Mouse (Mus musculus): ENCODE data around the gene Rfx8. TPM values are rescaled to one million over a fixed set of nuclear protein-coding genes. Genes with fewer than 3 reads are reported as not detected.

Rfx8 gene
- polyA plus RNA-seq, 1 experiment from 2014 or later = 0.20 TPM

DNA sequence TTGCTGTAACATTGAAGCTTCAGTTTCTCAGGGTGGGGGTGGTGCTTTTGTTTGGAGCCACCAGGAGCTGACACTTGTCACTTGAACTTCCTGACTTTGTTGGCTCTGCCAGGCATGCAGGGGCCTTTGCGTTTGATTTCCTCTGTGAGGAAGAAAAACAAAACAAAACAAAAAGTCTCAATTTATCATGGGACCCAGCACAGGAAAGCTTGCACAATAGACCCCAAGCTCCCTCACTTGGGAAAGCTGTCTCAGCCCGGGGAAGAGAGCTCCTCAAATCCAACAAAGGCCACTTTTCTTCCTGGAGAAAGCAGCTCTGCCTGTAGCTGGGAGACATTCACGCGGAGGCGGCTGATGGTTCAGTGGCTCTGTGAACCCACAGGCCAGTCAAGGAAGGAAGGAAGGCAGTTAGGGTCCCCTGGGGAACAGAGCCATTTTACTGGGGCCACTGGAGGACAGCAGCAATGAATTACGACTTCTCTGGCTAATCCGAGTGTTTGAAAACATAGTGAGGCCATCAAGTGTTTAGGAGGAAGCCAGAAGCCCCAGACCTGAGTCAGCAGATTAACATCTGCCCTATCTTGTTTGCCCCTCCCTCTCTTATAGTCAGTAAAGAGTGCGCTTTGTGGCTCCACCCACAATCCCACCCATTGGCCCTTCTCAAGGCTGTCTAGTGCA, 15.3 kb upstream of the Rfx8 start:
- ATAC-seq = no peak
- no peak overlapping the region for H3K4me3 ChIP-seq (replicated peaks; ENCODE audit: low read length)
- H3K4me2 ChIP-seq (ENCODE audit: low read length) = no peak overlapping the region
- 0 out of 2 replicates have a peak overlapping the region, but pooled peaks have one; percentile 30 for H3K27ac ChIP-seq (ENCODE audit: low read length)
- no peaks in the 10 kb centered on the region for H3K4me1 ChIP-seq (replicated peaks; ENCODE audit: control insufficient read depth, insufficient read depth, low read length)
- H3K9ac ChIP-seq (replicated peaks; ENCODE audit: low read depth, low read length) = no peak overlapping the region
- H3K36me3 ChIP-seq (ENCODE audit: control insufficient read depth, insufficient read depth) = no peaks in the 10 kb centered on the region
- H3K27me3 ChIP-seq (replicated peaks; ENCODE audit: control insufficient read depth, insufficient read depth, low read length) = no peaks in the 10 kb centered on the region
- WGBS = 43% methylated on average over 8 of the region's 8 CpGs
- no peaks in the 10 kb centered on the region for H3K9me3 ChIP-seq (ENCODE audit: control insufficient read depth, low read length)

DNA sequence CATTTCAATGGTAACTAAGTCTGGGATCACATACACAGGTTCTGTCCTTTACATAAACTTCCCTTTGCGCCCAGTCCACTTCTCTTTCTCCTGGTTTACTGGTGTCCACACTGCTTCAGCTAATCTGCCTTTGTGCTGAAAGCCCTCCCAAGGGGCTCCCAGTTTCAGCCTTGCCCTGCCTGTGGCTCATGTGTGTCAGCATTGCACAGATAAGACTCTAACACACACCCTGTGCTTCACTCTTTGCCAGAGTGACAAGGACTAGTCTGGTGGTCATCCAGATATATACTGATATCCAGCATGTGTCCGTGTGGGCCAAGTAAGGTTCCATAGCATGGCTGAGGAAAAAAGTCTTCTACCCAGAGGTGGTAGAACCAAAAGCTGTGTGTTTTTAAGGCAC, 14.7 kb upstream of the Rfx8 start:
- Histone ChIP-seq H3K27me3 (replicated peaks; ENCODE audit: control insufficient read depth, insufficient read depth, low read length) (no peaks in the 10 kb centered on the region), H3K9me3 (ENCODE audit: control insufficient read depth, low read length) (no peaks in the 10 kb centered on the region), H3K27ac (ENCODE audit: low read length) (no peak overlapping the region), H3K4me2 (ENCODE audit: low read length) (no peak overlapping the region), H3K9ac (replicated peaks; ENCODE audit: low read depth, low read length) (no peak overlapping the region), H3K4me3 (replicated peaks; ENCODE audit: low read length) (no peak overlapping the region), H3K36me3 (ENCODE audit: control insufficient read depth, insufficient read depth) (no peaks in the 10 kb centered on the region), H3K4me1 (replicated peaks; ENCODE audit: control insufficient read depth, insufficient read depth, low read length) (peaks cover 4% of the 10 kb centered on the region)
- WGBS = 70% methylated on average over 2 of the region's 2 CpGs
- no peak for ATAC-seq

DNA sequence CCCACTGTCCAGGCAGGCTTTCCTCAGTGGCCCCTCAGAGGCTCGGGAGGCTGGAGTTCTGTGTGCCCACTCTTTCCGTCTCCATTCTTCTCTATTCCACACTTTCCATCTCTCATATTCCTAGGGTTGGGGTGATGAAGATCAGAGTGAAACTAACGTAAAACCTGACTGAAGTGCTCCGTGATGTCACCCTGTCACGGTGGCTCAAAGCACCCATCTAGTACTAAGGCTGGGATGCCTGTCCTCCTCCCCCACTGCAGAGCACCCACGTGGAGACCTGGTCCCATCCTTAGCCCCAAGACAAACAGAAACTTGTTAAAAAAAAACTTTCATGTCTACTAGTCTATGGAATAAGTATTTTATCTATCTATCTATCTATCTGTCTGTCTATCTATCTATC, 14.1 kb upstream of the Rfx8 start:
- 93% methylated on average over 6 of the region's 6 CpGs for WGBS
- H3K27ac ChIP-seq (ENCODE audit: low read length) = no peak overlapping the region
- H3K4me1 ChIP-seq (replicated peaks; ENCODE audit: control insufficient read depth, insufficient read depth, low read length) = peaks cover 4% of the 10 kb centered on the region
- H3K27me3 ChIP-seq (replicated peaks; ENCODE audit: control insufficient read depth, insufficient read depth, low read length) = no peaks in the 10 kb centered on the region
- no peak overlapping the region for H3K4me3 ChIP-seq (replicated peaks; ENCODE audit: low read length)
- H3K9ac ChIP-seq (replicated peaks; ENCODE audit: low read depth, low read length) = no peak overlapping the region
- H3K36me3 ChIP-seq (ENCODE audit: control insufficient read depth, insufficient read depth) = no peaks in the 10 kb centered on the region
- ATAC-seq = no peak
- H3K9me3 ChIP-seq (ENCODE audit: control insufficient read depth, low read length) = no peaks in the 10 kb centered on the region
- no peak overlapping the region for H3K4me2 ChIP-seq (ENCODE audit: low read length)

DNA sequence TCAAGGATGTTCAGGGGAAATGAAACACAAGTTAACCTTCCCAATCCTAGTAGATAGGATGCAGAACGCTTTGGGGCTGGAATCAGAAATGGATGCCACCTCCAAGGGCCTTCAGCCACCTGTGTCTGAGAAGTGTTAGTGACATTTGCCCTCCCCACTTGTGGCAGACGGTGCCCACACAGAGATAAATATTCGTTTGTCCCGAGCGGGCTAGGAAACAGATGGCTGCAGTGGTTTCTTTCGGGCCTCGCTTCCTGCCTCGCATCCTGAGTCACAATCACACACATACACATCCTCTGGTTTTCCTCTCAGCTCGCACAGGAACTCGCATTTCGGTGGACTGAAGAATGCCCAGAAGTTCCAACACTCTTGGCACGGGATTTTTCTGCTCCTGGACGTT, 13.5 kb upstream of the Rfx8 start:
- no peak overlapping the region for H3K9ac ChIP-seq (replicated peaks; ENCODE audit: low read depth, low read length)
- no peaks in the 10 kb centered on the region for H3K27me3 ChIP-seq (replicated peaks; ENCODE audit: control insufficient read depth, insufficient read depth, low read length)
- 90% methylated on average over 13 of the region's 13 CpGs for WGBS
- no peaks in the 10 kb centered on the region for H3K36me3 ChIP-seq (ENCODE audit: control insufficient read depth, insufficient read depth)
- peaks cover 4% of the 10 kb centered on the region for H3K4me1 ChIP-seq (replicated peaks; ENCODE audit: control insufficient read depth, insufficient read depth, low read length)
- no peak for ATAC-seq
- H3K4me3 ChIP-seq (replicated peaks; ENCODE audit: low read length) = no peak overlapping the region
- H3K9me3 ChIP-seq (ENCODE audit: control insufficient read depth, low read length) = no peaks in the 10 kb centered on the region
- H3K4me2 ChIP-seq (ENCODE audit: low read length) = no peak overlapping the region
- no peak overlapping the region for H3K27ac ChIP-seq (ENCODE audit: low read length)

DNA sequence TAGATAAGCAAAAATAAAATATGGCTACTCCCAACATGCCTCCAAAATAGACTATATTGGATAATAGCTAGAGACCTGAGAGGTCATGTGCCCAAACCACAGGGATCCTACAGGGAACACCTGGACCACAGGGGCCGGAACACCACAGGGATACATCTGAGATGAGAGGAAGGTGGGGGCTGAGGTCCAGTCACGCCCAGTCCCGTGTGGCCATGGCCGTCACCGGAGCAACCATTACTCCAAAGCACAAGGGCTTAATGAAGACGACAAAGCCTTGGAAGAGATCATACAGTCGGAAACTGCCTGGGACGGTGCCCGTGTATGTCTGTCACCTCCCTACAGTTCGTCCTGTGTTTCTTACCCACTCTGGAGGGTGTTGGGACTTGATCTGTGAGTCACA, 13.1 kb upstream of the Rfx8 start:
- no peaks in the 10 kb centered on the region for H3K27me3 ChIP-seq (replicated peaks; ENCODE audit: control insufficient read depth, insufficient read depth, low read length)
- H3K4me3 ChIP-seq (replicated peaks; ENCODE audit: low read length) = no peak overlapping the region
- 92% methylated on average over 10 of the region's 10 CpGs for WGBS
- no peak for ATAC-seq
- H3K4me2 ChIP-seq (ENCODE audit: low read length) = no peak overlapping the region
- no peaks in the 10 kb centered on the region for H3K9me3 ChIP-seq (ENCODE audit: control insufficient read depth, low read length)
- H3K36me3 ChIP-seq (ENCODE audit: control insufficient read depth, insufficient read depth) = no peaks in the 10 kb centered on the region
- H3K9ac ChIP-seq (replicated peaks; ENCODE audit: low read depth, low read length) = no peak overlapping the region
- no peak overlapping the region for H3K27ac ChIP-seq (ENCODE audit: low read length)
- peaks cover 4% of the 10 kb centered on the region for H3K4me1 ChIP-seq (replicated peaks; ENCODE audit: control insufficient read depth, insufficient read depth, low read length)

DNA sequence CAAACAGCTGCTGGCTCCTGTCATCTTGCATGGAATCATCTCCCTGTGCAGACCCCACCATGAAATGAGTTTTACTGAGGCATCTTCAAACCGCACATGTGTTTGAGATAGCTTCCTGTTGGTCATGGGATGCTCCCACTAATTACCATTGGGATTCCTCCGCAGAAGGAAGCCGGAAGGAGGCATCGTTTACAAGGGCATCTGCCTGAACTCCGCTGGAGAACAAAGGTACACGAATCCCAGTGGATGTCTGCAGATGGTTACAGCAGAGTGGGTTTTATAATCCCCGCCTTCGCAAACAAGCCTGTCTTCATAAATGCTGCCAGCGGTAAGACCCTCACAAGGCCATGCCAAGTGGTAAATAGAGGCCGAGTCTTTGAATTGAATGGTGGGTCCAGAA, 11.3 kb upstream of the Rfx8 start:
- no peak for ATAC-seq
- no peaks in the 10 kb centered on the region for H3K27me3 ChIP-seq (replicated peaks; ENCODE audit: control insufficient read depth, insufficient read depth, low read length)
- H3K4me3 ChIP-seq (replicated peaks; ENCODE audit: low read length) = no peak overlapping the region
- no peaks in the 10 kb centered on the region for H3K36me3 ChIP-seq (ENCODE audit: control insufficient read depth, insufficient read depth)
- H3K4me1 ChIP-seq (replicated peaks; ENCODE audit: control insufficient read depth, insufficient read depth, low read length) = peaks cover 4% of the 10 kb centered on the region
- H3K9ac ChIP-seq (replicated peaks; ENCODE audit: low read depth, low read length) = no peak overlapping the region
- 66% methylated on average over 10 of the region's 10 CpGs for WGBS
- no peaks in the 10 kb centered on the region for H3K9me3 ChIP-seq (ENCODE audit: control insufficient read depth, low read length)
- no peak overlapping the region for H3K4me2 ChIP-seq (ENCODE audit: low read length)
- no peak overlapping the region for H3K27ac ChIP-seq (ENCODE audit: low read length)

DNA sequence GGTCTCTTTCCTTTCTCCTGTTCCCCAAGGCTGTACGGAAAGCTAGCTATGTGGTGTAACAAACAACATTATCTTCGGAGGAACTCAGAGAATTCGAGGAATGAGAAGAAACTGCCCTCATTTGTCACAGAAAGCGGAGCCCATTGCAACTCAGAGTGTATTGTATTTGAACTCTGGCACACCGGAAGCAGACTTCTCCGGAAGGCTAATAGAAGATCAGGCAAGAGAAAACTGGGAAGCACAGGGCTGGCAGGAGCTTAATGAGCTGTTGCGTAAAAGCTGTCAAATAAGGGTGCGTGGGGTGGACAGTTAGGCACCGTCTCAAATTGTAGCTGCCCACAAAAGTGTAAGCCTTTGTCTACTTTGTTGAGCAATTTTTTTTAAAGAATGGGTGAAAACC, 10.7 kb upstream of the Rfx8 start:
- no peak overlapping the region for H3K4me3 ChIP-seq (replicated peaks; ENCODE audit: low read length)
- H3K9me3 ChIP-seq (ENCODE audit: control insufficient read depth, low read length) = no peaks in the 10 kb centered on the region
- H3K27me3 ChIP-seq (replicated peaks; ENCODE audit: control insufficient read depth, insufficient read depth, low read length) = no peaks in the 10 kb centered on the region
- WGBS = 30% methylated on average over 9 of the region's 9 CpGs
- H3K36me3 ChIP-seq (ENCODE audit: control insufficient read depth, insufficient read depth) = no peaks in the 10 kb centered on the region
- H3K9ac ChIP-seq (replicated peaks; ENCODE audit: low read depth, low read length) = no peak overlapping the region
- peaks cover 4% of the 10 kb centered on the region for H3K4me1 ChIP-seq (replicated peaks; ENCODE audit: control insufficient read depth, insufficient read depth, low read length)
- no peak overlapping the region for H3K27ac ChIP-seq (ENCODE audit: low read length)
- ATAC-seq = no peak
- H3K4me2 ChIP-seq (ENCODE audit: low read length) = no peak overlapping the region

DNA sequence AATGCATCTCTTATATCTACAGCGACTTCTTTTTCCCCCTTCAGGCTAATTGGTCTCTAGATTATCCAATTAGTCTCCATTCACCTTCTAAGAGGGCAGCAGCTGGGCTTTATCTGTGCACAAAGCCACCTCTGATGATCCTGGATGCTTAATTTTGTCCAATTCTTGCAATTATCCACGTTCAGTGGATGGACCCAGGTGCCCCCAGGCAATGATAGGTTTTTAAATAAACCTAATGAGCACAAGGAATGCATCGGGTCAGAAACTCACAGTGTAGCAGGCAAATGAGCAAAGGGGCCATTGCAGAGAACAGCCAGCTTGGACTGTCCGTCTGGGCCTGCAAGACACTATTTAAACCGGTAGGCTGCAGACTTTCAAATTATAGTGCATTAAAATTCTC, 10.1 kb upstream of the Rfx8 start:
- no peak overlapping the region for H3K9ac ChIP-seq (replicated peaks; ENCODE audit: low read depth, low read length)
- no peak for ATAC-seq
- H3K27ac ChIP-seq (ENCODE audit: low read length) = no peak overlapping the region
- H3K36me3 ChIP-seq (ENCODE audit: control insufficient read depth, insufficient read depth) = no peaks in the 10 kb centered on the region
- peaks cover 4% of the 10 kb centered on the region for H3K4me1 ChIP-seq (replicated peaks; ENCODE audit: control insufficient read depth, insufficient read depth, low read length)
- H3K27me3 ChIP-seq (replicated peaks; ENCODE audit: control insufficient read depth, insufficient read depth, low read length) = no peaks in the 10 kb centered on the region
- no peaks in the 10 kb centered on the region for H3K9me3 ChIP-seq (ENCODE audit: control insufficient read depth, low read length)
- H3K4me3 ChIP-seq (replicated peaks; ENCODE audit: low read length) = no peak overlapping the region
- no peak overlapping the region for H3K4me2 ChIP-seq (ENCODE audit: low read length)
- 3% methylated on average over 5 of the region's 5 CpGs for WGBS

DNA sequence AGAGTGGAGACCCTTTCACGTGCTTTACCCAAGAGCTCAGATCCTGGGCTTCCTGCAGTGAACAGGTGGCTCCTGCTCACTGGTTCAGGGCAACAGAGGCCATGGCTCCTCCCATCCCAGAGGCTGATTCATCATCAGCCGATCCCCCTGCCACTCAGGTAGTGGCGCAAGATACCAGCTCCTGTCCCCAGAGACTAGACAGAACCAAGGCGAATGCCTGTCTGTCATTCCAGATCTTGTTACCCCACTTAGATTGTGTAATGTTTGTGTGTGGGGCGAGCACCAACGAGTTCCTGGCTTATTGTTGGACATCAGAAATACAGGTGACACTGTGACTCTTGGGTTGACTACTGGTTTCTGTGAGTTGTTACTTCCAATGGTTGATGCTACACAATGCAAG, 9.1 kb upstream of the Rfx8 start:
- 81% methylated on average over 6 of the region's 6 CpGs for WGBS
- H3K9me3 ChIP-seq (ENCODE audit: control insufficient read depth, low read length) = no peaks in the 10 kb centered on the region
- no peak overlapping the region for H3K4me3 ChIP-seq (replicated peaks; ENCODE audit: low read length)
- ATAC-seq = no peak
- no peaks in the 10 kb centered on the region for H3K36me3 ChIP-seq (ENCODE audit: control insufficient read depth, insufficient read depth)
- H3K4me2 ChIP-seq (ENCODE audit: low read length) = no peak overlapping the region
- no peak overlapping the region for H3K9ac ChIP-seq (replicated peaks; ENCODE audit: low read depth, low read length)
- H3K27me3 ChIP-seq (replicated peaks; ENCODE audit: control insufficient read depth, insufficient read depth, low read length) = no peaks in the 10 kb centered on the region
- no peak overlapping the region for H3K27ac ChIP-seq (ENCODE audit: low read length)
- peaks cover 4% of the 10 kb centered on the region for H3K4me1 ChIP-seq (replicated peaks; ENCODE audit: control insufficient read depth, insufficient read depth, low read length)

DNA sequence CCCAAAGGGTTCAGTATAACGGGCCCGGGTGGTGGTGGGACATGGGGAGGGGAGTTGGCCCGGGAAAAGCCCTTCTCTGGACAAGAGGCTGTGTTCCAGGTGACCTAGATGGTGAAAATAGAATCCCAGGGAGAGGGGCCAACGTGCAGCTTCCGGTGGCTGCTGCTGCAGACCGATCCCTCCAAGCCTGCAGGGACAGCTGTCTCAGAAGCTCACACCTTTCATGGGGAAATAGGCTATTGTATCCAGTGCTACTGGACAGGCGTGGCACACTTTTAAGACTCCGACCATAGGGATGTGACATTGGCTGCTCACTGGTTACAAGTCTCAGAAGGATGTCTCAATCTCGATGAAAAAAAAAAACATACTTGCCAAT, 542 bp upstream of the Rfx8 start:
- Histone ChIP-seq H3K4me2 (ENCODE audit: low read length) (peak overlapping the region; percentile 90), H3K27me3 (replicated peaks; ENCODE audit: control insufficient read depth, insufficient read depth, low read length) (no peaks in the 10 kb centered on the region), H3K9ac (replicated peaks; ENCODE audit: low read depth, low read length) (no peak overlapping the region), H3K36me3 (ENCODE audit: control insufficient read depth, insufficient read depth) (no peaks in the 10 kb centered on the region), H3K4me3 (replicated peaks; ENCODE audit: low read length) (peak overlapping the region; percentile 54), H3K4me1 (replicated peaks; ENCODE audit: control insufficient read depth, insufficient read depth, low read length) (peaks cover 11% of the 10 kb centered on the region), H3K9me3 (ENCODE audit: control insufficient read depth, low read length) (no peaks in the 10 kb centered on the region), H3K27ac (ENCODE audit: low read length) (no peak overlapping the region)
- ATAC-seq = peak; percentile 20; the same call in 1 of the 2 replicates
- 27% methylated on average over 9 of the region's 9 CpGs for WGBS

Measured in forebrain, embryonic 16.5 days (tissue).